Mouse (Mus musculus): ENCODE data around the gene Anp32e. TPM values are rescaled to one million over a fixed set of nuclear protein-coding genes. Genes with fewer than 3 reads are reported as not detected.

Gene Anp32e
- polyA plus RNA-seq, 1 experiment from 2014 or later: 159 TPM

DNA sequence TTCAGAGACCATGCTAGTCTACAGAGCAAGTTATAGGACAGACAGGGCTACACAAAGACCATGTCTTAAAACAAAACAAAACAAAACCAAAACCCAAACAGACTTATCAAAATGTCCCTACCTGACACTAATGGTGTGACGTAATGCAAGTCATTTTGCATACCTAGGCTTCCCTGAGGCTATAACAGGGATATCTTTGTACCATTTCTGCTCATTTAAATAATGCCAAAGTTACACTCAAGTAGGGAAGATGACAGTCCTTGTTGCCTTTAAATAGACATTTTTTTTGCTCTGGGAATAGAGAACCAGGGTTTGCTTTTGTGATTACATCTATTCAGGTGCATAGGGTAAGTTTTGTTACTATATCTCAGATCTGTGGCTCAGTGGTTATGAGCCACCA lies 2.4 kb downstream of the Anp32e start:
- H3K4me3 ChIP-seq (replicated peaks): no peak overlapping the region
- ATAC-seq (ENCODE audit: insufficient read depth, low FRiP score, low read depth): no peak

DNA sequence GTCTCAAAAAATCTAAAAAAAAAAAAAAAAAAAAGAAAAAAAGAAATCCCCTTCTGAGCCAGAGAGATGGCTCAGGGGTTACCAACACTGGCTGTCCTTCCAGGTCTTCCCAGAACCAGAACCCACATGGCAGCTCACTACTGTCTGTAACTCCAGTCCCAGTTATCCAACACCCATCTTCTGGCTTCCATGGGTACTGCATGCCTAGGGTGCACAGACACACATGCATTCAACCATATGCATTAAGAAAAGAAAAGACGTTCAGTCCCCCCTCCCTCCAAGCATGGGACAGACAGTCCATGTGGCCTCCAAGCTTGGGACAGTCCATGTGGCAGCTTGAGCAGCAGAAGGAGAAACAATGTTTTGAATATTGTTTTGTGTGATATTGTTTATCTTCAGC lies 3.1 kb downstream of the Anp32e start:
- Histone ChIP-seq H3K27ac (no peak overlapping the region), H3K36me3 (peaks cover 17% of the 10 kb centered on the region), H3K4me2 (no peak overlapping the region), H3K4me1 (0 out of 2 replicates have a peak, but pooled peaks cover 3% of the 10 kb centered on the region), H3K9me3 (no peaks in the 10 kb centered on the region), H3K9ac (no peak overlapping the region), H3K27me3 (replicated peaks) (no peaks in the 10 kb centered on the region), H3K4me3 (replicated peaks) (no peak overlapping the region)
- no peak for ATAC-seq (ENCODE audit: insufficient read depth, low FRiP score, low read depth)
- WGBS: 62% methylated on average over 1 of the region's 1 CpGs

More for the DNA sequence above, 2.4 kb downstream of the Anp32e start:
- H3K36me3 ChIP-seq: peaks cover 12% of the 10 kb centered on the region
- 0 out of 2 replicates have a peak, but pooled peaks cover 3% of the 10 kb centered on the region for H3K4me1 ChIP-seq
- H3K9me3 ChIP-seq: no peaks in the 10 kb centered on the region
- no peak overlapping the region for H3K9ac ChIP-seq
- H3K27ac ChIP-seq: no peak overlapping the region
- WGBS: 91% methylated on average over 1 of the region's 1 CpGs
- H3K27me3 ChIP-seq (replicated peaks): no peaks in the 10 kb centered on the region
- H3K4me2 ChIP-seq: no peak overlapping the region

DNA sequence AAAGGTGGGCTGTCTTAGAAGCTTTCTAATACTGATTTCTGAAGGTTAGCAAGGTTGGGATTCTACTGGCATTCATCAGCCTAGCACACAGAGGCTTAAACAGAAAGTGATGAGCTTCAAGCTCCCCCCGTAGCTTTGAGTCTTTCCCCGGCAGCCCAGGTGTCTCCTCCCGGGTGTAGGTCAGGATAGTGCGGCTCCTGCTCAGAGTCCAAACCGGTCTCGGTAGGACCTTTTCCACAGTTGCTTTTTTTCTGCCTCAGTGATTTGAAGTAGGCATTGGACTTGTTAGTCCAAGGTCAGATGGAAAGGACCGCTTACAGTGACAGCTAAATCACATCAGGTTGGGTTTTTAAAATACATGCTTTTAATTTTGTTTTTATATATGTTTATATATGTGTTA lies 3.5 kb downstream of the Anp32e start:
- 87% methylated on average over 7 of the region's 7 CpGs for WGBS

DNA sequence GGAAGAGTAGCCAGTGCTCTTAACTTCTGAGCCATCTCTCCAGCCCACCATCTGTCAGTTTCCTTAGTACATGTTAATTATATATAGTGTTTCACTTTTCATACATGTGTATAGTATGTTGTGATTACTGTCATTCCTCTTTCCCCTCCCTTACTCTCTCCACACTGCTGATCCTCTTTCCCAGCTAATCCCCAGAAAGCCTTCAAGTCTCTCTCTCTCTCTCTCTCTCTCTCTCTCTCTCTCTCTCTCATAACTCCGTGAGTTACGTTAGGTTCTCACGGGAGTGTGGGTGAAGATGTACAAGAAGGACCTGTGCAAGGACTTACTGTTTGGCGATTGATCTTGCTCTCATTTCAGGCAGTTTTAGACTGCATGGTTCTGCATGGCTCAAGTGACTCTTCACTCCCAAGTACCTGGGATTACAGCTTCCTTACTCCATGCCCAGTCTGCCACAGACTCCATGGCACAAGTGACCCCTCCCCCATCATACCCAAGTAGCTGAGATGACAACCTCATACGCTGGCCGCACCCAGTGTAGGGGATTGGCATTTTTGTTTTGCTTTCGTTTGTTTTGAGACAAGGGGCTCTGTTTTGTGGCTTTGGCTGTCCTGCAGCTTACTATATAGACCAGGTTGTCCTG lies 4.2 kb downstream of the Anp32e start:
- Histone ChIP-seq H3K9me3 (no peaks in the 10 kb centered on the region), H3K27me3 (replicated peaks) (no peaks in the 10 kb centered on the region), H3K4me3 (replicated peaks) (no peak overlapping the region), H3K36me3 (peaks cover 27% of the 10 kb centered on the region), H3K4me1 (0 out of 2 replicates have a peak, but pooled peaks cover 3% of the 10 kb centered on the region), H3K27ac (no peak overlapping the region), H3K4me2 (no peak overlapping the region), H3K9ac (no peak overlapping the region)
- no peak for ATAC-seq (ENCODE audit: insufficient read depth, low FRiP score, low read depth)
- WGBS: 93% methylated on average over 7 of the region's 7 CpGs

More for the DNA sequence above, 3.5 kb downstream of the Anp32e start:
- H3K9me3 ChIP-seq: no peaks in the 10 kb centered on the region
- no peak overlapping the region for H3K4me2 ChIP-seq
- H3K27me3 ChIP-seq (replicated peaks): no peaks in the 10 kb centered on the region
- H3K27ac ChIP-seq: no peak overlapping the region
- no peak overlapping the region for H3K9ac ChIP-seq
- 0 out of 2 replicates have a peak, but pooled peaks cover 3% of the 10 kb centered on the region for H3K4me1 ChIP-seq
- H3K4me3 ChIP-seq (replicated peaks): no peak overlapping the region
- ATAC-seq (ENCODE audit: insufficient read depth, low FRiP score, low read depth): no peak
- H3K36me3 ChIP-seq: peaks cover 21% of the 10 kb centered on the region

DNA sequence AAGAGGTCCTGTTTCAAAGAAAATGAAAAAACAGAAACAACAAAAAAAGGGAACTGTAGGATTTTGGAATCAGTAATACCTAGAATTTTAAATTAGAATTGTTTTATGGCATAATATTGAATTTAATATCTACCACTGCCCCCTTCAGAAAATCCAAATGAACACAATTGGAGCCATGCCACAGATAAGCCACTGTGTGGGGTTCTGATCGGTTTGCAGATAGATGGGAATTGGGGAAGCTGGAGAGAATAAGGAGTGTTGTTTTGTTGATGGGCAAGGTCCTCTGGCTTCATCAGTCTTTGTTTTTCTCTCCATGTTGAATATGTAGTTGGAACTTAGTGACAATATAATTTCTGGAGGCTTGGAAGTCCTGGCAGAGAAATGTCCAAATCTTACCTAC lies 5.4 kb downstream of the Anp32e start:
- no peaks in the 10 kb centered on the region for H3K9me3 ChIP-seq
- no peak overlapping the region for H3K9ac ChIP-seq
- no peak overlapping the region for H3K4me2 ChIP-seq
- H3K4me3 ChIP-seq (replicated peaks): no peak overlapping the region
- no peak for ATAC-seq (ENCODE audit: insufficient read depth, low FRiP score, low read depth)
- H3K36me3 ChIP-seq: peaks cover 39% of the 10 kb centered on the region
- 0 out of 2 replicates have a peak, but pooled peaks cover 3% of the 10 kb centered on the region for H3K4me1 ChIP-seq
- 91% methylated on average over 1 of the region's 1 CpGs for WGBS
- H3K27me3 ChIP-seq (replicated peaks): no peaks in the 10 kb centered on the region
- H3K27ac ChIP-seq: no peak overlapping the region

DNA sequence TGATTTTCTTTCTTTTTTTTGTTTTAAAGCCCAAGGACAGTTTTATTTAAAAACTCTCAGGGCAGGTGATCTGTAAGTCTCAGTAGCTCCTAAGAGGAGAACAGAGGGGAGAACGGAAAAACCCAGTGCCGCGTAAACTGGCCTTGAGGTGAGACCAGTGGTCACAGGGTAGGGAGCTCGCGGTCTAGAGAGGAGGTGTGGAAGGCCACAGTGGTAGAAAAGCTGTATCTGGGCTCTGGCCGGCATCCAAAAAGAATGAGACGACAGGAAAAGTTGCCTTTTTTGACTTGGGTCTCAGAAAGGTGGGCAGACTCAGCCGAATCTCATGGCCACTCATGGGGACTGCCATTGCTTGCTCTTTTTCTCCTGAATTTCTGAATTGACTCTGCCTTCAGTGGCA lies 9.2 kb downstream of the Anp32e start:
- Histone ChIP-seq H3K27ac (no peak overlapping the region), H3K36me3 (peaks cover 58% of the 10 kb centered on the region), H3K4me2 (no peak overlapping the region), H3K4me1 (no peaks in the 10 kb centered on the region), H3K4me3 (replicated peaks) (no peak overlapping the region), H3K9me3 (no peaks in the 10 kb centered on the region), H3K27me3 (replicated peaks) (no peaks in the 10 kb centered on the region), H3K9ac (no peak overlapping the region)
- 98% methylated on average over 8 of the region's 8 CpGs for WGBS
- ATAC-seq (ENCODE audit: insufficient read depth, low FRiP score, low read depth): no peak

DNA sequence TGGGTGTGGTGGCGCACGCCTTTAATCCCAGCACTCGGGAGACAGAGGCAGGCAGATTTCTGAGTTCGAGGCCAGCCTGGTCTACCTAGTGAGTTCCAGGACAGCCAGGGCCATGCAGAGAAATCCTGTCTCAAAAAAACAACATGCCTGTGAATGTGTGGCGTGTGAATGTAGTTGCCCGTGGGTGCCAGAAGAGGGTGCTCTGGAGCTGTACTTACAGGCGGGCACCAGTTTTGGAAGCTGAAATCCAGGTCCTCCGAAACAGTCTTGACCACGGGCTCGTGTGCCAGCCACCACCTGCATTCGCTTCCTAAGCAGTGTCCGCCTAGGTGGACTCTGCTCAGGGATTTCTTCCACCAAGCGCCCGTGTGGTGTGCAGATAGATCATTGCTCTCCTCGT lies 9.8 kb downstream of the Anp32e start:
- peaks cover 58% of the 10 kb centered on the region for H3K36me3 ChIP-seq
- no peaks in the 10 kb centered on the region for H3K4me1 ChIP-seq

DNA sequence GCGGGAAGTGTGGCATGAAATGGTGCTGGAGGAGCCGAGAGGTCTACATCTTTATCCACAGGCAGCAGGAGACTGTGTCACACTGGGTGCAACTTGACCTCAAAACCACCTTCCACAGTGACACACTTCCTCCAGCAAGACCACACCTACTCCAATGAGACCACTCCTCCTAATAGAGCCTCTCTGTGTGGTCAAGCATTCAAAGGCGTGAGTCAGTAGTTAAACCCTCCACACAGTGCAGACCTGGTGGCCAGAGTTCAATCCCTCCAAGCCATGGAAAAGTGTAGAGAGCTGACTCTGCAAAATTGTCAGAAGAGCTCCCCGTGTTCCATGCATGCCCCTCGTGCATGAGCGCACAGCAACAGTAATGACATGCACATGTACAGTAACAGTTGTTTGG lies 13.7 kb downstream of the Anp32e start:
- H3K36me3 ChIP-seq: peaks cover 51% of the 10 kb centered on the region
- 83% methylated on average over 6 of the region's 6 CpGs for WGBS
- H3K9ac ChIP-seq: no peak overlapping the region
- no peak for ATAC-seq (ENCODE audit: insufficient read depth, low FRiP score, low read depth)
- H3K9me3 ChIP-seq: no peaks in the 10 kb centered on the region
- H3K27ac ChIP-seq: no peak overlapping the region
- H3K4me3 ChIP-seq (replicated peaks): no peak overlapping the region
- H3K4me1 ChIP-seq: no peaks in the 10 kb centered on the region
- H3K4me2 ChIP-seq: no peak overlapping the region
- H3K27me3 ChIP-seq (replicated peaks): no peaks in the 10 kb centered on the region

More for the DNA sequence above, 9.8 kb downstream of the Anp32e start:
- 95% methylated on average over 15 of the region's 15 CpGs for WGBS
- ATAC-seq (ENCODE audit: insufficient read depth, low FRiP score, low read depth): no peak
- Histone ChIP-seq H3K27ac (no peak overlapping the region), H3K9me3 (no peaks in the 10 kb centered on the region), H3K27me3 (replicated peaks) (no peaks in the 10 kb centered on the region), H3K4me2 (no peak overlapping the region), H3K9ac (no peak overlapping the region), H3K4me3 (replicated peaks) (no peak overlapping the region)

DNA sequence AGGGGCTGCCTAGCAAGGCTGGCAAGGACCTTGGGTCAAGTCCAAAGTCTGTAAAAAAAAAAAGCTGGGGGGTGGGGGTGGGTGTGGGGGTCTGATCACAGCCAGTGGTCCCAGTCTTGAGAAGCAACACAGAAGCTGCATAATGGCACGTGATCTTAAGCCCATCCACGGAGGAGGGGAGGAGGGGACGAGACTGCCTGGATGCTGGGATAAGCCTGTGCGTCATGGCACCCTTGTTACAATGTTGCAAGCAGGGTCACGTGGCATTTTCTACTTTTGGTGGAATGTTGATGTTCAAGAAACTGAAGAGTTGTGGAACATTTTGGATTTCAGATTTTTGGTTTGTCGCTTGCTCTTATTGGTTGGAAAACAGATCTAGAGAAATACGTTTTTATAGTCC lies 14.2 kb downstream of the Anp32e start:
- H3K9ac ChIP-seq: no peak overlapping the region
- no peak for ATAC-seq (ENCODE audit: insufficient read depth, low FRiP score, low read depth)
- 92% methylated on average over 7 of the region's 7 CpGs for WGBS
- H3K27me3 ChIP-seq (replicated peaks): no peaks in the 10 kb centered on the region
- H3K4me3 ChIP-seq (replicated peaks): no peak overlapping the region
- H3K4me2 ChIP-seq: no peak overlapping the region
- H3K27ac ChIP-seq: no peak overlapping the region
- peaks cover 47% of the 10 kb centered on the region for H3K36me3 ChIP-seq
- H3K4me1 ChIP-seq: no peaks in the 10 kb centered on the region
- no peaks in the 10 kb centered on the region for H3K9me3 ChIP-seq

DNA sequence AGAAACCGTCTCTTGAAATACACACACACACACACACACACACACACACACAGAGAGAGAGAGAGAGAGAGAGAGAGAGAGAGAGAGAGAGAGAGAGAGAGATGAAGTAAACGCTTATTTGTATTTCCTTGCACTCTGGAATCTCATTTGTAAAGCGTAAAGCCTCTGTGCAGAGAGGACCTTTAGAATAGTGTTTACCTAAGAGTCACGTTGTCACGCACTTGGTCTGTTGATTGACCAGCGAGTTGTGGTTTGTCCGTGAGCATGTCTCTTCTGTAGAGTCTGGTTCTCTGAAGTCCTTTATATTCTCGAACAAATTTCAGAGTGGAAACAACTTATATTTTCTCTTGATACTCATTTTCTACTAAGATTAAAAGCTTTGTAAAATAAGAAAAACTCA lies 15.7 kb downstream of the Anp32e start:
- 80% methylated on average over 8 of the region's 8 CpGs for WGBS

DNA sequence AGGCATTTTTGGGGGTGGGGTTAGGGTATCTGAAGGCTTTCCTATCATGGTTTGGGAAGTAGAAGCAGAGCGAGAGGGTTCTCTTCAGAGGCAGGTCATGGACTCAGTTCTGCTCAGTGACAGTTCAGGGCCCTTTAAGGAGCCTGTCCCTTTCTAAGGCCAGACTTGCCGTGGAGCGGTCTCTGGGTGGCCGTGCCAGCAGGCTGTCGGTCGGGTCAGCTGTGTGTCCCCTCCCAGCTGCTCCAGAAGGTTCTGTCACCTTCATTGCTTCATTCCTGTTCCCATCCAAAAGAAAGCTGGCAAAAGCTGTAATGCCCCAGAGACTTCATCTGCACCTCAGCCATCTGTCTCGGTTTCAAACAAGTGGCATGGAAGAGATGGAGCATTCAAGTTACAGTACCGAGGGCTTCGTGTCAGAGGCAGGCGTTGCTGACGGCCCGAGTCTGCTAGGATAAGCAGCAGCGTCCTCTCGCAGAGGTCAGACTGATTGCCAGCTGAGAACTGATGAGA lies 16.7 kb downstream of the Anp32e start:
- ATAC-seq (ENCODE audit: insufficient read depth, low FRiP score, low read depth): no peak
- Histone ChIP-seq H3K4me1 (no peaks in the 10 kb centered on the region), H3K4me2 (no peak overlapping the region), H3K36me3 (peaks cover 30% of the 10 kb centered on the region), H3K4me3 (replicated peaks) (no peak overlapping the region), H3K9ac (no peak overlapping the region), H3K9me3 (no peaks in the 10 kb centered on the region), H3K27ac (no peak overlapping the region), H3K27me3 (replicated peaks) (no peaks in the 10 kb centered on the region)
- 84% methylated on average over 14 of the region's 14 CpGs for WGBS

More for the DNA sequence above, 15.7 kb downstream of the Anp32e start:
- Histone ChIP-seq H3K36me3 (peaks cover 35% of the 10 kb centered on the region), H3K27me3 (replicated peaks) (no peaks in the 10 kb centered on the region), H3K4me3 (replicated peaks) (no peak overlapping the region), H3K4me1 (no peaks in the 10 kb centered on the region), H3K27ac (no peak overlapping the region), H3K9me3 (no peaks in the 10 kb centered on the region), H3K4me2 (no peak overlapping the region), H3K9ac (no peak overlapping the region)
- no peak for ATAC-seq (ENCODE audit: insufficient read depth, low FRiP score, low read depth)

DNA sequence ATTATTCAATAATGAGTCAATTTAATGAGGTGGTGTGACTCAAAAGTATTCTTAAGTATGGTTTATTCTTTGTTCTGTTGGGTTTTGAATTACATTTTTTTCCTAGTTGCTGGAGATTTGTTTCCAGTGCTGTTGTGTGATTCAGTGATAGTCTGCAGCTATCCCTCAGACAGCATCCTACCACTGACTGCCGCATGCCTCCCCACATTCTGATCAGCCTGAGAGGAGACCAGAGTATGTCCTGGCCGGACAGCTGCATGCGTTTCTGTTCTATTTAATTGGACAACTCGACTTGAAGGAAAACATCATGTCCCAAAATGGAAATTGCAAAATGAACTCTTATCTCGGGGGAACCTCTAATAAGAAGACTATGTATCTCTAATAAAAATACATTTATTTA lies 19.3 kb downstream of the Anp32e start:
- no peaks in the 10 kb centered on the region for H3K4me1 ChIP-seq
- no peaks in the 10 kb centered on the region for H3K9me3 ChIP-seq
- H3K27ac ChIP-seq: no peak overlapping the region
- WGBS: 87% methylated on average over 5 of the region's 5 CpGs
- H3K4me2 ChIP-seq: no peak overlapping the region
- no peak overlapping the region for H3K9ac ChIP-seq
- no peak overlapping the region for H3K4me3 ChIP-seq (replicated peaks)
- peaks cover 16% of the 10 kb centered on the region for H3K36me3 ChIP-seq
- ATAC-seq (ENCODE audit: insufficient read depth, low FRiP score, low read depth): no peak
- no peaks in the 10 kb centered on the region for H3K27me3 ChIP-seq (replicated peaks)

Measured in stomach, embryonic 15.5 days (tissue).